Mouse (Mus musculus): ENCODE results near the gene Zdhhc6. TPM values are rescaled to one million over a fixed set of nuclear protein-coding genes. Genes with fewer than 3 reads are reported as not detected.

The Zdhhc6 gene
- polyA plus RNA-seq, 1 experiment from 2014 or later = 39.8 TPM

DNA sequence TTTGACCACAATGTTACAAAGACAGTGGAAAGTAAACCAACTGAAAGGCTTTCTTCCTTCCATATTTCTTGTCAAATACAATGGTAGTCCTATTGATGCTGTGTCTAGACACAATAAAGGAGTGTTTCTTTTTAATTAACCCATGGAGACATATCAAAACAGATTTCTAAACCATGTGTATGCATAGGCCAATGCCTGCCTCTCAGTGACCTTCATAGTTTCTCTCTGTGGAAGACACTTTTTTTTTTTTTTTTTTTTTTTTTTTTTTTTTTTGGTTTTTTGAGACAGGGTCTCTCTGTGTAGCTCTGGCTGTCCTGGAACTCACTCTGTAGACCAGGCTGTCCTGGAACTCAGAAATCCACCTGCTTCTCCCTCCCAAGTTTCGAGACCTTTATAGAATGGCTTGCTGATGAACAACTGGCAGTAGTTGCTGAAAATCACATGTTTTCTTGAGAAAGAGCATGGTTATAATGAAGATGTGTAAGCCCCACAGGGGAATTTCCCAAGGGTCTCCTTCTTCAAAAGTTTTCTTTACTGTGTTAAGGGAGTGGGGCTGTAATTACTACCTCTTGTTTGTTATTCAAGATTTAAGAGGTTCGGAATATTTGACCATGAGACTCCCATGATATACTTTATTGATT is 23.5 kb downstream of the Zdhhc6 start:
- ATAC-seq = no peak
- no peak overlapping the region for H3K4me3 ChIP-seq (ENCODE audit: low read depth, low read length)
- no peak overlapping the region for H3K9ac ChIP-seq (ENCODE audit: low read depth, low read length)
- H3K27ac ChIP-seq (ENCODE audit: low read depth, low read length) = no peak overlapping the region
- no peak for TF ChIP-seq CTCF (IDR thresholded peaks at IDR 0.05; ENCODE audit: low read depth)
- no peaks in the 10 kb centered on the region for H3K4me1 ChIP-seq (replicated peaks; ENCODE audit: control insufficient read depth, insufficient read depth, low read length)
- no peaks in the 10 kb centered on the region for H3K27me3 ChIP-seq (replicated peaks; ENCODE audit: control insufficient read depth, insufficient read depth, low read length)
- peaks cover 90% of the 10 kb centered on the region for H3K36me3 ChIP-seq (ENCODE audit: control insufficient read depth, insufficient read depth)
- H3K4me2 ChIP-seq (replicated peaks; ENCODE audit: low read depth) = no peak overlapping the region
- 92% methylated on average over 2 of the region's 2 CpGs for WGBS
- H3K9me3 ChIP-seq (ENCODE audit: control insufficient read depth) = no peaks in the 10 kb centered on the region

GRCm38 (mm10) chr19:55290621-55291270 is 25.1 kb downstream of the Zdhhc6 start:
- Histone ChIP-seq H3K27ac (ENCODE audit: low read depth, low read length) (no peak overlapping the region), H3K4me3 (ENCODE audit: low read depth, low read length) (no peak overlapping the region), H3K4me1 (replicated peaks; ENCODE audit: control insufficient read depth, insufficient read depth, low read length) (no peaks in the 10 kb centered on the region), H3K9me3 (ENCODE audit: control insufficient read depth) (no peaks in the 10 kb centered on the region), H3K9ac (ENCODE audit: low read depth, low read length) (no peak overlapping the region), H3K4me2 (replicated peaks; ENCODE audit: low read depth) (no peak overlapping the region), H3K36me3 (ENCODE audit: control insufficient read depth, insufficient read depth) (peaks cover 91% of the 10 kb centered on the region), H3K27me3 (replicated peaks; ENCODE audit: control insufficient read depth, insufficient read depth, low read length) (no peaks in the 10 kb centered on the region)
- no peak for TF ChIP-seq CTCF (IDR thresholded peaks at IDR 0.05; ENCODE audit: low read depth)
- 92% methylated on average over 2 of the region's 2 CpGs for WGBS
- ATAC-seq = no peak

GRCm38 (mm10) chr19:55288974-55289373 is 26.9 kb downstream of the Zdhhc6 start:
- H3K27me3 ChIP-seq (replicated peaks; ENCODE audit: control insufficient read depth, insufficient read depth, low read length) = no peaks in the 10 kb centered on the region
- no peak overlapping the region for H3K4me2 ChIP-seq (replicated peaks; ENCODE audit: low read depth)
- no peak for ATAC-seq
- H3K27ac ChIP-seq (ENCODE audit: low read depth, low read length) = no peak overlapping the region
- no peak overlapping the region for H3K9ac ChIP-seq (ENCODE audit: low read depth, low read length)
- H3K36me3 ChIP-seq (ENCODE audit: control insufficient read depth, insufficient read depth) = peaks cover 90% of the 10 kb centered on the region
- no peaks in the 10 kb centered on the region for H3K9me3 ChIP-seq (ENCODE audit: control insufficient read depth)
- H3K4me1 ChIP-seq (replicated peaks; ENCODE audit: control insufficient read depth, insufficient read depth, low read length) = no peaks in the 10 kb centered on the region
- no peak for TF ChIP-seq CTCF (IDR thresholded peaks at IDR 0.05; ENCODE audit: low read depth)
- H3K4me3 ChIP-seq (ENCODE audit: low read depth, low read length) = no peak overlapping the region

- 90% methylated on average over 4 of the region's 4 CpGs for WGBS
- no peak overlapping the region for H3K4me2 ChIP-seq (replicated peaks; ENCODE audit: low read depth)
- H3K9me3 ChIP-seq (ENCODE audit: control insufficient read depth) = no peaks in the 10 kb centered on the region
- no peak overlapping the region for H3K4me3 ChIP-seq (ENCODE audit: low read depth, low read length)
- TF ChIP-seq CTCF (IDR thresholded peaks at IDR 0.05; ENCODE audit: low read depth) = no peak
- H3K9ac ChIP-seq (ENCODE audit: low read depth, low read length) = no peak overlapping the region
- H3K36me3 ChIP-seq (ENCODE audit: control insufficient read depth, insufficient read depth) = peaks cover 94% of the 10 kb centered on the region
- no peak for ATAC-seq
- no peak overlapping the region for H3K27ac ChIP-seq (ENCODE audit: low read depth, low read length)
- no peaks in the 10 kb centered on the region for H3K4me1 ChIP-seq (replicated peaks; ENCODE audit: control insufficient read depth, insufficient read depth, low read length)
- no peaks in the 10 kb centered on the region for H3K27me3 ChIP-seq (replicated peaks; ENCODE audit: control insufficient read depth, insufficient read depth, low read length)
Observed at GRCm38 (mm10) chr19:55286034-55286433, 29.8 kb downstream of the Zdhhc6 start.

- Histone ChIP-seq H3K27me3 (replicated peaks; ENCODE audit: control insufficient read depth, insufficient read depth, low read length) (no peaks in the 10 kb centered on the region), H3K36me3 (ENCODE audit: control insufficient read depth, insufficient read depth) (peaks cover 95% of the 10 kb centered on the region), H3K4me3 (ENCODE audit: low read depth, low read length) (no peak overlapping the region), H3K9me3 (ENCODE audit: control insufficient read depth) (no peaks in the 10 kb centered on the region), H3K4me1 (replicated peaks; ENCODE audit: control insufficient read depth, insufficient read depth, low read length) (no peaks in the 10 kb centered on the region), H3K9ac (ENCODE audit: low read depth, low read length) (no peak overlapping the region), H3K4me2 (replicated peaks; ENCODE audit: low read depth) (no peak overlapping the region), H3K27ac (ENCODE audit: low read depth, low read length) (no peak overlapping the region)
- TF ChIP-seq CTCF (IDR thresholded peaks at IDR 0.05; ENCODE audit: low read depth) = no peak
- no peak for ATAC-seq
- WGBS = 88% methylated on average over 4 of the region's 4 CpGs
Observed at GRCm38 (mm10) chr19:55284093-55284492, 31.7 kb downstream of the Zdhhc6 start.

DNA sequence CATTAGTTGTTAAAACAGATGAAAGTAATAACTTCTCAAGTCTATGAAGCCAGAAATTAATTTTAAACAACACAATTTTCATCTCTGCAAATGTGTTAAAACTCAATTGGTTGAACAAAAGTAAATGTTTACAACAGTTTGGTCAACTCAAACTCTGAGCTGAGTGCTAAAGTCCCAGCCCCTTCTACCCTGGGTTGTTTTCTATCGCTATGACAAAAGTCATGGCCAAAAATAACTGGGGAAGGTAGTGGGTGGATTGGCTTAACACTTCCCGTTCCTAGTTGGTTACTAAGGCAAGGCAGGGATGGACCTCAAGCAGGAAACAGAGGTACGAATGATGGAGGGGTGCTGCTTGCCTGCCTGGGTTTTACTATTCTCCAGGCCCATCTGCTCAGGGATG is 39.1 kb downstream of the Zdhhc6 start:
- H3K27me3 ChIP-seq (replicated peaks; ENCODE audit: control insufficient read depth, insufficient read depth, low read length) = no peaks in the 10 kb centered on the region
- H3K4me2 ChIP-seq (replicated peaks; ENCODE audit: low read depth) = no peak overlapping the region
- no peaks in the 10 kb centered on the region for H3K4me1 ChIP-seq (replicated peaks; ENCODE audit: control insufficient read depth, insufficient read depth, low read length)
- WGBS = 92% methylated on average over 3 of the region's 3 CpGs
- no peak overlapping the region for H3K27ac ChIP-seq (ENCODE audit: low read depth, low read length)
- no peak overlapping the region for H3K9ac ChIP-seq (ENCODE audit: low read depth, low read length)
- H3K36me3 ChIP-seq (ENCODE audit: control insufficient read depth, insufficient read depth) = peaks cover 75% of the 10 kb centered on the region
- no peaks in the 10 kb centered on the region for H3K9me3 ChIP-seq (ENCODE audit: control insufficient read depth)
- no peak for TF ChIP-seq CTCF (IDR thresholded peaks at IDR 0.05; ENCODE audit: low read depth)
- ATAC-seq = no peak
- H3K4me3 ChIP-seq (ENCODE audit: low read depth, low read length) = no peak overlapping the region
